Mouse (Mus musculus) cerebellum, adult 11-12 months (tissue): Measurements from ENCODE around the gene Dnah12.
"Not testable (repeated sequence)": the region's sequence is repeated elsewhere in the genome, so short reads cannot be mapped to it uniquely, and the experiment has no call there.

ENCODE experiments used
- DNase-seq: peaks from one replicate; pipeline ENCODE4 v3.0.0; 2022

The Dnah12 gene

GRCm38 (mm10) chr14:26890777-26891176 lies 197.7 kb downstream of the Dnah12 start:
- DNase-seq, result no peak

- DNase-seq, result no peak
Measured at GRCm38 (mm10) chr14:26894392-26894791, 201.3 kb downstream of the Dnah12 start, which contains the start of gene Asb14. Asb14 (plus strand) TSS chr14:26894557.

- DNase-seq, result no peak
Measured at GRCm38 (mm10) chr14:26899490-26899889, 206.4 kb downstream of the Dnah12 start.

GRCm38 (mm10) chr14:26900893-26901292 lies 207.8 kb downstream of the Dnah12 start:
- no peak for DNase-seq

- DNase-seq, result no peak
Measured at GRCm38 (mm10) chr14:26907401-26907800, 214.3 kb downstream of the Dnah12 start.

- not testable (repeated sequence) for DNase-seq
Measured at GRCm38 (mm10) chr14:26910461-26910860, 217.4 kb downstream of the Dnah12 start.

GRCm38 (mm10) chr14:26911201-26911600 lies 218.1 kb downstream of the Dnah12 start:
- no peak for DNase-seq

GRCm38 (mm10) chr14:26911826-26912225 lies 218.8 kb downstream of the Dnah12 start:
- DNase-seq, result no peak

- DNase-seq, result no peak
Measured at GRCm38 (mm10) chr14:26913681-26914268, 220.7 kb downstream of the Dnah12 start.

GRCm38 (mm10) chr14:26919310-26919709 lies 226.2 kb downstream of the Dnah12 start:
- no peak for DNase-seq

- DNase-seq, result no peak
Measured at GRCm38 (mm10) chr14:26923702-26924421, 230.8 kb downstream of the Dnah12 start.

- no peak for DNase-seq
Measured at GRCm38 (mm10) chr14:26934891-26935290, 241.8 kb downstream of the Dnah12 start.

- no peak for DNase-seq
Measured at GRCm38 (mm10) chr14:26935558-26935957, 242.5 kb downstream of the Dnah12 start.
